Mouse (Mus musculus) heart, adult 9 months (tissue): ENCODE measurements around the gene Spon1.

Experiments used
- DNase-seq, 2 experiments: peaks; one replicate each; pipeline ENCODE4 v3.0.0; 2022; ENCODE audit warnings: low spot score in 2 of 2

The Spon1 gene

DNA sequence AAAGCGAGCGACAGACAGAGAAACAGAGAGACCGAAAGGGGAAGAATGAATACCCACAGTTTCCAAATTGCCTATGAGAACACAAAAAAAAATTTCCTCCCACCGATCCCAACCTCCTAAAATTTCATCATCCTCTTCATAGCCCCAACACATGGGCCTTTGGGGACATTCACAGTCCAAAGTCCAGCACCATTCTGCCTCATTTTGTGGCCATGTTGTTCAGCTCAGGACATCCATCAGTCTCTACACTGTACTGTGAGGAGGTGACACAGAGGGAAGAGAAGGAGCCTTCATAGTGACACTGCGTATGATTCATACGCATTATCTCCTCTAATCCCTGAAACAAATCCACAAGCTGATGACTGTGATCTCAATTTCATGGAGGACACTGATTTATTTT is 12.7 kb downstream of the Spon1 start:
- no peak for DNase-seq

DNA sequence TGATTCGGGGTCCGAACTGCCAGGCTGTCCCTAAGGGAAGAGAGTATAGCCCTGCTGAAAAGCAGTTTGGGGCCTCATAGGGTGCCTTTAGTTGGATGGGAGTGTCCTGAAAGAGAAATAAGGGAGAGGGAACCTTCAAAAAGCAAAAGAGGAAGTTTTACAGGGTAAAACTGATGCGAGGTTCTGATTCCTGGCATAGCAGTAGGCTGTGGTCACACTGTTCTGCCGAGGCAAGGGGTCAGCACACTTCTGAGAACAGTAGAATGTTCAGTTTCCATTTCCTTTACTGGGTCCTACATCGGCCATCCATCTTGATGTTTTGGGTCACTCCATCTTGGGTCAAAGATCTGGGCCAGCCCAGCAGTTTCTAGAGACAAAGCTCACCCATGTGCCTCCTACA is 14.5 kb downstream of the Spon1 start:
- DNase-seq: no peak

DNA sequence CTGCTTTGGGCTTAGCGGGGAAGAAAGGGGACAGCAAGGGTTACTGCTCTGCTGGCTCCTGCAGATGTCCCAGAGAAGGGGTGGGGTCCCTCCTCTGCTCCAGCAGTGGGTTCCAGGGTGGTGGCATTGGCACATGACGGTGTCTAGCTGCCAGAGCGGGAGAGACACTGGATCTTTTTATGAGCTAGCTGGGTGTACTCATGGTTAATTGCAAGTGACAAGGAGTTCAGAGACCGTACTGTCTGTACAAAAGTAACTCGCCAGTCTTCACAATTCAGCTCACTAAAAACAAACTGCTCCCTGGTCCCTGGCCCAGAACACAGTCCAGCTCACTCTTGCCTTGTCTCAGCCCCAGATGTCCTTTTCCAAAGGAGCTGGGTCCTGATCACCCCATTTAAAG is 26.2 kb downstream of the Spon1 start:
- no peak for DNase-seq

- DNase-seq: no peak
Observed at GRCm38 (mm10) chr7:113792871-113793270, 27.1 kb downstream of the Spon1 start.

GRCm38 (mm10) chr7:113795209-113795608 is 29.4 kb downstream of the Spon1 start:
- peak in 1 of 2 experiments; percentile 10 for DNase-seq

GRCm38 (mm10) chr7:113797134-113797533 is 31.3 kb downstream of the Spon1 start:
- no peak for DNase-seq

DNA sequence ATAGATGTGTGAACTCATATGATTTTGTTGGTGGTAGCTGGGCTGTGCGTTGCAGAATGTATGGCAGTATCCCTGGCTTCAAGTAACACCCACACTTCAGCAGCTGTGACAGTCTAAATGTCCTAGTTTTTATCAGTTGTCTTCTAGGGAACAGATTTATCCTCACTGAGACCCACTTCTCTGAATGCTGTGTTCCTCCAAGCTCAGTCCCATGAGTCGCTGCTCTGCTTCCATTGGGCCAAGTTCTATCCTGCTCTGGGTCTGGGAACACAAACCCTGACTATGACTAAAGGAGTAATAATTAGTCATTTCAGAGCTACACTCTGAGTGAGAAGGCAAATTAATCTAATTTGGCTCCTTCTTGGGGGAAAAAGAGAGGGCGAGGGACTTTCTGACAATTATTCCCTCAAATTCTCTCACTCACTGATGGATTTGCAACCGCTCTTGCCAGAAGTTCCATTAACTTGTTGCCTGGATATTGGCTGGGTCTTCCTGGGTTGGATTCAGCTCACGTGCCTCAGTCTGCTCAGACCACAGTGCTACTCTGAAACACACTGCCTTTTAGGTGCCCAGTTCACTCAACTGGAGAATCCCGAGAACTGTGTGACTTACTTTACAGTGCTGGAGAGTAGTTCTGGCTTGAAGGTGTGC is 32.9 kb downstream of the Spon1 start:
- DNase-seq: peak in 1 of 2 experiments; percentile 48

GRCm38 (mm10) chr7:113809781-113810180 is 44.0 kb downstream of the Spon1 start:
- no peak for DNase-seq

GRCm38 (mm10) chr7:113811376-113812158 is 45.8 kb downstream of the Spon1 start:
- DNase-seq: peak; percentile 19 to 25

GRCm38 (mm10) chr7:113814101-113814779 is 48.4 kb downstream of the Spon1 start:
- DNase-seq: no peak

- DNase-seq: no peak
Observed at GRCm38 (mm10) chr7:113815726-113816125, 49.9 kb downstream of the Spon1 start.

DNA sequence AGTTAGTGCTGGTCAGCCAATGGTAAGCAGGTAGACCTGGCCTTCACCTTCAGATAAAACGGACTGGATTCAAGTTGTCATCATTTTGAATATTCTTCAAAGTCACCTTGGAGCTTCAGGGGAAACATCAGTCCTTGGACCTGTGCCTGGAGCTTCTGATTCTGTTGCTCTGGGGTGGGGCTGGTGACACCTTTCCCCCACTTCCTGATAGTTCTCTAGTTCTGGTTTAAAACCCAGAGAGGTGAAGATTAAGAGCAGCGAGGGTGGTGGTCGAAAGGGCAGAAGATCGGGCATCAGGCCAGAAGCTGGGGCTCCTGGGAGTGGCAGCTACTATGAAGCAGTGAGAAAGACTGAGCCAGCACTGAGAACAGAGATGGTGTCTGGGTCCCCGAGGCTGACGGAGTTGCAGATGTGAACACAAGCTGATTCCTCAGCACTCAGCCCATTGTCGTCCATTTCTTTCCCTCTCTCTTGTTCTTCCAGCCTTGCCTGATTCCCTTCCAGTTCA is 51.1 kb downstream of the Spon1 start:
- no peak for DNase-seq

GRCm38 (mm10) chr7:113818116-113818515 is 52.3 kb downstream of the Spon1 start:
- no peak for DNase-seq

DNA sequence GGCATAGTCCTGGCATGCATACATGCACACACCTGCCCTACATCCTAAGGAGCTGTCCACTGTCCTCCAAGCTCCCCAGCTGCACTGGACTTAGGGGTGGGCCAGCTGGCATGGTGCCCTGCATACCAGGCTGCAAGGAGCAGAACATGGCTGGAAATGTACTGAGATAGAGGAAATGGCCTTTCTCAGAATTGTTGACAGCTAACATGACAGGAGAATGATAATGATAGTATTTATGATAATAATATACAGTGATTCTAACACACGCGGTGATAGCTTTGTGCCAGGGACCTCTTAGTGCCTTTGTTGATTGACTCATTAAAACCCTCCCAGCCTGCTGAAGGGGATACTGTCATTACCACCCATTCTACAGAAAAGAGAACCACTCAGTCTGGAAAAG is 54.4 kb downstream of the Spon1 start:
- DNase-seq: peak in 1 of 2 experiments; percentile 15

GRCm38 (mm10) chr7:113823026-113823425 is 57.2 kb downstream of the Spon1 start:
- DNase-seq: no peak

DNA sequence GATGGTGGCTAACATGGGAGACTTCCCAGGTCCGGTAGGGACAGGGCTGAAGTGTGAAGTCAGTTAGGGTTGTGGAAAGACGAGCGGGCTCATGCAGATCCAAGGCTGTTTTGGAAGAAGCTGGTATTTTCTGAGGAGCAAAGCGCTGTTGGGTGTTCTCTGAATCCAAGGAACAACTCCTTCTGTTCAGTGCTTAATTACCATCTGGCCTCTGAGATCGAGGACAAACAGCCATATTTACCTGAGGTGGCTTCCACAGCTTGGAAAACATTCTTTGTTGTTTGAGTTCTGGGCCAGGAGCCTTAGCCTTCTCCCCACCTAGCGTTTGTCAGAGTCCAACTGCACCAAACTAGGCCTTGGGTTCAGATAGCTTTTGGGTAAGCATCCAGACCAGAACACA is 58.9 kb downstream of the Spon1 start:
- DNase-seq: no peak

DNA sequence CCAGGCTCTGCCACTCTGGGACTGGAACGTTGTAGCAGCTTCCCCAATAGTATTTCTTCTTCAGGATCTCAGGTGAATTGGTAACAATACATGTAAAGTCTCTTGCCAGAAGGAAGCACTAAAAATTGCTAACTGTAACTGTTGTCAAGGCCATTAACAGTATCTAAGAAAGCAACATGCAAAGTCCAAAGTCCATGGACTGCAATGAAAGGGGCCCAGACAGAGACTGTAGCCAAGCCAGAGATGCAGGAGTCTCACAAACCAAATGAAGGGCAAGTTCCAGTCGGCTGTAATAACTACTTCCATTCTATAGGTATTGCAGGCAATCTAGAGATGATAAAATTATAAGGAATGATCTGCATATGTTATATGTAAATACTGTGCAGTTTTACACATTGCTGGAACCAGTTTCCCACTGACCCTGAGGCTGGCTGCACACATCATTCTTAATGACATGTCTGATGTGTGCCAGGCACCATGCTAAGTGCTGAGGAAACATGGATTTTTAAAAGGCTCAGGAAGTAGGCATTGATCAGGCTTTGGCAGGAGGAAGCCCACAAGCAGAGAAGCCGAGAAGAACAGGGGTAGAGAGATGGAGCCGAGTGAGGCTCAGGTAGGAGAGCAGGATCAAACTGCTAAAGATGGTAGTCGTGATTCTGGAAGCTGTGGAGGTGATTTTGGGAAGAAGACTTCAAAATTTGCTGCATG is 59.9 kb downstream of the Spon1 start:
- DNase-seq: no peak

DNA sequence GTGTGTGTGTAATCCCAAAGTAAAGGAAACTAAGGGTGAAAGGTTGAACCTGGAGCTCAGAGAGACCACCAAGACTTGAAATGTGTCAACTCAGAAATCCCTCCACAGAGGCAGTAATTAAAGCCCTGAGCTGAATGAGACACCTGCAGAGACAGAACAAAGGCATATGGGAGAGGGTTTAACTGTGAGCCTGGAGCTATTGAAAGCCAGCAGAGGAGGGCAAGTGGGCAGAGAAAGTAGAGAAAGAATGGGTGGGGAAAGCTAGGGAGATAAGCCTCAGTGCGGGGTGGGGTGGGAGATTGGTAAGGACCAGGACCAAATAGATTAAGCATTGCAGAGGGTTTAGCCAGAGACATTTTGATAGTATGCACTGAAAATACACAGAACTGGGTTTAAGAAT is 60.7 kb downstream of the Spon1 start:
- no peak for DNase-seq

DNA sequence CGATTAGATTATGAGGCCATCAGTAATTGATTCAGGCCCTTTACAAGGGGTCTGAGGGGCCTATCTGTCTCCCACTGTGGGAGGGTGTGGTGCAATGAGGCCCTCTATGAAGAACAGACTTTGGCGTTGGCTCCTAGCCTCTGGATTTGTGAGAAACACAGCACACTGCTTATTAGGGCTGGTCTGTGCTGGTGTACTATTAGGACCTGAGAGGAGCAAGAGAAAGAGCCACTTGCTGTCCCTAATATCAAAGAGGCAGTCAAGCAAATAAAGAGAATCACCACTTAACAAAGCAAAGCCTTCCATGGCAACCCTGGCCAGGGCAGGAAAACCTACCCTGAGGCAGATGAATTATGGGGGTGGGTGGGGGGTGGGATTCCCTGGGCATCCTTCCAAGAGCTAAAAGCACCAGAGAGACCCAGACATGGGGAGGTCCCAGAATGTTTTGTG is 62.3 kb downstream of the Spon1 start:
- DNase-seq: no peak

GRCm38 (mm10) chr7:113828576-113828975 is 62.8 kb downstream of the Spon1 start:
- no peak for DNase-seq

DNA sequence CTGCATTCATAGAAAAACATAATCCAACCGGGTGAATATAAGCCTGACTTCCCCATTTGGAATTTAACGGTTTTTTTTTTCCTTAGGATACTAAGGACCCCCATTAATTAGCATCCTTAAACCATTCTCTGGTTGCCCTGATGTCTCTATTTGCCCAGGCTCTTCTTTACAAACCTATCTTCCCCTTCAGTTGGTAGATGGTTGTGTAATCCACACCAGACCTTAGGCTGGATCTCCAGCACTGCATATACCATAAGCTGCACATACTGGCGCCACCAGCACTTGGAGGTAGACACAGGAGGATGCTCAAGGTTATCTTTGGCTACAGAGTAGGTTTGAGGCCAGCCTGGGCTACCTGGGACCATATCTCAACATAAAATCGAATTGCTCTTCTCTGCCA is 71.4 kb downstream of the Spon1 start:
- DNase-seq: no peak

DNA sequence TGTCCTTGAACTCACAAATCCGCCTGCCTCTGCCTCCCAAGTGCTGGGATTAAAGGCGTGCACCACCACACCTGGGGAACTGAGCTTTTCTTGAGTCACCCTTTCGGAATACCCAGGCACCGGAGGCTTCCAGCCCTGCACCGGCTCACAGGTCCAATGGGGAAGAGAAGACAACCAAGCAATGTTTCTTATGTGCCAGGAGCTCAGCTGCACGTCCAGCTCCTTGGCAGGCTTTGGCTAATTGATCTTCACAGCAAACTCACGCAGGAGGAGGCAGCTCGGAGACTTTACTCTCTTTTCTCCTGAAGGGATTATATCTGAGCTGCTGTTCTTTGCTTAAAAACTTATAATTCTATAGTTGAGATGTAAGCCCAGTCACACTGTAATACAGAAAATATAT is 73.6 kb downstream of the Spon1 start:
- DNase-seq: no peak
